Mouse (Mus musculus): ENCODE data around the gene Nmrk1.
A peak's percentile ranks its signal among the peaks of the same experiment; 100 is the strongest.

Gene Nmrk1

DNA sequence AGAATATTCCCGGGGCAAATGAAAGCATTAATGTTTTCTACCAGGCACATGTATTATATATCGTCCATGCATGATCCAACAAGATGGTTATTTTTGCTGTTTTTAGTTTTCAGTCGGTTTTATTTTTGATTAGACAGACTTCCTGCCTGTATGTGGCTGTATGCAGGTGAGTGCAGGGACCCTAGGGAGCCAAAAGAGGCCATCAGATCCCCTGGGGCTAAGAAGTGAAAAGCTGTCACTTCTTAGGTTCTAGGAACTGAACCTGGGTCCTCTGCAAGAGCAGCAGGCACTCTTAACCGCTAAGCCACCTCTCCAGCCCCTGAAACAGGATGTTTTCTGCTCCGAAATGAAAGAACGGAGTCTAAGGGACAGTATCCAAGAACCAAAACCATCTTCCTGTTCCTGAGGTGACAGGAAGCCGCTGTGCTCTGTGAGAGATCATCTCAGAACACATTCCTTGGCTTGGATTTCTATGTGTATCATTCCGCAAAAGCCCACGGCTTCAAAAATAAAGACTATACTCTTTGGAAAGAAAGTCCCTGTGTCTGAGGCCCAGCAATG lies 16.0 kb upstream of the Nmrk1 start:
- DNase-seq (ENCODE audit: low read depth): peak; percentile 22

DNA sequence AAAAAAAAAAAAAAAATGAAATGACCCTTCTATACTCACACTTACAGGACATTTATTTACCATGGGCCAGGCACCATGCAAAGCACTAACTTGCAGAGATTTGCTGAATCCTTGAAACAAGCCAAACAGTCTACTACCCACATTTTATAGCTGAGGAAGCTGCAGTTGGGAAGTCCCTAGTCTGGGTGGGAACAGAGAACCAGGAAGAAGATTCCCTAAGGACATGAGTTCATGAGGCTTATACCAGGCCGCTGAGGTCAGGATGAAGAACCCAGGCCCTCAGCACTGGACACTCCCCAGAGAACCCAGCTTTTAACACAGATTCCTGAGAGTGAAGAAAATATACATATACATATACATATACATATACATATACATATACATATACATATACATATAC lies 14.2 kb upstream of the Nmrk1 start:
- DNase-seq (ENCODE audit: low read depth): no peak

DNA sequence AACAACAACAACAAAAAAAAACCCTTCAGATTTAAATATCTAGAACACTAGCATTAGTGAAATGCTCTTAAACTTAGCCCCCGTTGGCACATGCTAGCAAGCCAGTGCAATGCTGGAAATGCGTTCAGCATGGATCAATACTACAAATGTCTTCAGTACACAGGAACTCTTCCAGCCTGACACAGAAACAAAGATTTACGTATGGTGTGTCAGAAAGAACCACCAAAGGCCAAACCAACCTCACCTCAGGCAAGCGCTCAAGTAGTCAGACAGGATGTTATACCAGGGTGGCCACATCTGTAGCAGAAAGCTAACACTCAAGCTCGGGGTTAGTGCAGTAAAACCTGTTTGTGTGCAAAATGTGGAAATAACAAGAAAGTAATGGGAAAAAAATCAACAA lies 12.7 kb upstream of the Nmrk1 start:
- DNase-seq (ENCODE audit: low read depth): peak; percentile 82

DNA sequence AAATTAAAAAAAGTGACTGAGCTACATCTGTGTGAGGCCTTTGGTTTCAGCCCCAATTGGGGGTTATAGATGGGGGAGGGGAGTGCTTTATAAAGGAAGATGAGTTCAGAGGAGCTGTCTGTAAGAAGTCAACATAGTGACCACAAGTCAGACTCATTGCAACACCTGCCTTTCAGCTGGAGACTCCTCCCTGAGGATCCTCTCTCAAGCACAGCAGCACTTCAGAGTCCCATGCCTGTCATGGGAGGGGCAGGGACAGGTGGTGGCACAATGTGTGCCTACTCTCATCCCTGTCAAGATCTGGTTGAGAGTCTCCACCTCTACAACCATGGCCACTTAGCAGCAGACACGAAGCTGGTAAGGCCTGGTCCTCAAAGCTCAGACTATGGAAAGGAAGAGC lies 12.1 kb upstream of the Nmrk1 start:
- DNase-seq (ENCODE audit: low read depth): peak; percentile 65

DNA sequence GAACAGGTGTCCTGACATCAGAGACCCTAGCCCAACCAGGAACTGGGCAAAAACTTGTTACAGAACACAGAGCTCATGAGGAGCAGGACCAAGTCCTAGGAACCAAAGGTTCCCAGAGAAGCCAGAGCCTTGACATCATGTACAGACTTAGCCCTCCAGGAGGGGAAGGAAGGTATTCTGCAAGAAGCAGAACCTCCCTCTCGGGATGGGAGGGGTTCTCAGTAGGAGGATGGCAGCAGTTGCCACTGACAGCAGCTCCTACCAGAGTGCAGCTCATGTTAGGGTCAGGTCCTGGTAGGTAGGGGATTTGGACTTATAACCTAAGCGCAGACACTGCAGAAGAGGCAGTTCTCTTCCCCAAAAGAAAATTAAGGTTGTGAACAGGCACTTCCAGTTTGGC lies 7.9 kb upstream of the Nmrk1 start:
- DNase-seq (ENCODE audit: low read depth): no peak

DNA sequence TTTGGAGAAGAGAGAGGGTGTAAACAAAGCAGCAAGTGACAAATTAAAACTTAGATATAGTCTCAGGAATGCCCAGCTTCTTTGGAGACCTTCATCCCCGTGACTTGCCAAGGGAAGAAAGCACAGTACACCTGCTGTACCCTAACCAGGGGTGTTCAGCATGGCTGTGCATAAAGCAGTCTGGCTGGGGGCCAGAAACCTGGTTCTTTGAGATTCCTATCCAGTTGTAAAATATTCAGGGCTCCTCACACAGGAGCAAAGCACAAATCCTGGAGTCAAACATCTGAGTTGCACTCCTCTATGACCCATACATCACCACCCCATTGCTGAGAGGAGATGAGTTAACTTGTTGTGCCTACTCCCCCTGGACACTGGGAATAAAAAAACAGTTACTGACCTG lies 2.2 kb upstream of the Nmrk1 start:
- DNase-seq (ENCODE audit: low read depth): no peak

DNA sequence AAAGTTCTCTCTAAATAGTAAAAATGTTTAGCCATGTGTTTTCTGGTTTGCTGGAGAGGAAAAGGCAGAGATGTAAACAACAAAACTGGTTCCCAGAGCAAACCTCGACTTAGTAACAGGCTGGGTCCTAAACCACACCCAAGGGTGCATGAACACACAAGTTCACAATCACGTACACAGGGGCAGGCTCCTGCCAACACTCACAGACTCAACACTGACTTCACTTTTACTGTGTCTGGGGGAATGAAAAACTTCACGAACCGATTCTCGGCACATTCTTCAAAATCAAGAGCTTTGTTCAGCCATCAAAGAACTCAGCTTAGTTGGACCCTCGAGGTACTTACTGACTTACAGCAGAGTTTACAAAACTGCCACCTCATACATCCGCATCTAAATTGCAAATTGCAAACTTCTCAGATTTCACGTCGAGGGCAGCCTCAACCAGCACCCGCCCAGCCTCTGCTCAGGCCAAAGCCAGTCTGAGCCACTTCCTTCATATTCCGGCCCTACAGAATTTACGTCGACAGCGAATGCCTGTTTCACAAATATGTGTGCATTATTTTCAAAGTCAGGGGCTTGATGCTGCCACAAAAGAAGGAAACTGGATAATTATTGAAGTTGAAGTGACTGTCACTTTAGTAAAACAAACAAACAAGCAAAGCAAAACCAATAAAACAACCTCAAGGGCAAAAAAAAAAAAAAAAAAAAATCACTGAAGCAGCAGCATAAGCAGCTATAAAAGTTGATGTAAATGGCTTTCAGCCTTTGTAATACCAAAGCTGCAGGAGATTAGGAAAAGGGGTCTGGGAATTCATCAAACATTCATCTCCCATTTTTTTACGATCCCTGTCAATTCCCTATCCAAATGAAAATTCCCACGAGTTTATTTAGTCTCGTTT lies 1.3 kb upstream of the Nmrk1 start:
- DNase-seq (ENCODE audit: low read depth): peak; percentile 60

DNA sequence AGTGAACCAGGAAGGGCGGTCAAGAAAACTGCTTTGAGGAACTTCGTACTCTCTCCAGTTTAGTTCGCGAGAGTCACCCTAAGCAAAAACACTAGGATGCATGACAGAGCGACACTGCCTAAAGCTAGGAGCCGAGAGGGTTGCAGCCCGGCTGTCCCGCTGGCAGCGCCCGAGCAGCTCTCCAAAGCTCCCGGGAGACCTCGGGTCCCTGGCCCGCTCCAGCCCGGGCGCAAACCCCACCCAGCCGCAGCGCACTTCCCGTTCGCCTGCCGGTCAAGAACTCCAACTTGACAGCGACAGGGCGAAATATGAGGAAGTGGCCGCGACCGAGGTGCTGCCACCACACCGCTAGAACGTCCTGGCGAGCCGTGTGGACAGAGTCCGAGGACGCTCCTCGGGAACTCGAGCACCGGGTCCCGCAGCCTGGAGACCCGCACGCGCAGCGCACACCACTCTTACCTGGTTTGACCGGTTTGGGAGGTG lies 548 bp upstream of the Nmrk1 start:
- DNase-seq (ENCODE audit: low read depth): peak; percentile 59

DNA sequence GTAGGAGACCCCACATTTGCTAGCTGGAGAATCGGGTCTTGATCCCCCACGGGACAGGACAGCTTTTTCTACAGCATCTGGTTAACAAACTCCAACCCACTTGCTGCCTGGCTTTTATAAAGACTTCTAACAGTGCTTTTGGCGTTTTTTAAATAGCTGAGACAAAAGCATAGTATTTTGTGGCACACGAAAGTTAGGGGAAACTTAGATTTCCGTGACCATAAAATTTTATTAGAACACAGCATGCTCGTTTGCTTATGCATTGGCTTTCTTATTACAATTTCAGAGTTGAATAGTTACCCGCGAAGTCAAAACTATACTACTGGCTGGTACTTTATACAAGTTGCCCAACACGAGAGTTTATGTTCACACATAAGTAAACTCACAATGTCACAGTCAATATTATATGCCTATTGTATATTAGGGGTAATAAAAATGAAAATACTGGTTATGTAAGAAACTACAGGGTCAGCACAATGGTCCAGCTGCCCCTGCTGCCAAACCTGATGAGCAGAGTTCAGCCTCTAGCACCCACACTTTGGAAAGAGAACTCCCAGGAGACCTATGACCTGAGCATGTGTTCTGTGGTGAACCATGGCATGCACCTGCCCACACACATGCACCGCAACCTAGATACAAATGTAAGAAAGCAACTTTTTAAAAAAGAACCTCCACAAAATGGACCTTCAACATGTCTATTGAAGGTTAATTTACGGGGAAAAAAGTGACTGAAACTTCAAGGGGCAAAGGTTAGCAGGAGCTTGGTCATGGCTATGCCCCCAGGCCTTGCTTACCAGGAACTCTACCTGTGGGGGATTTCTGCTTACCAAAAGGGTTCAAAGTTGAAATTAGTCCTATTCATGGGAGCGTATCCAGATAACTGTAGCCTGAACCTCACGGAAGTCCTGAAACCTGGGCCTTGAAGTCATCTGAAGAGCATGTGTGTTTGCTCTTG lies 758 bp downstream of the Nmrk1 start:
- DNase-seq (ENCODE audit: low read depth): no peak

DNA sequence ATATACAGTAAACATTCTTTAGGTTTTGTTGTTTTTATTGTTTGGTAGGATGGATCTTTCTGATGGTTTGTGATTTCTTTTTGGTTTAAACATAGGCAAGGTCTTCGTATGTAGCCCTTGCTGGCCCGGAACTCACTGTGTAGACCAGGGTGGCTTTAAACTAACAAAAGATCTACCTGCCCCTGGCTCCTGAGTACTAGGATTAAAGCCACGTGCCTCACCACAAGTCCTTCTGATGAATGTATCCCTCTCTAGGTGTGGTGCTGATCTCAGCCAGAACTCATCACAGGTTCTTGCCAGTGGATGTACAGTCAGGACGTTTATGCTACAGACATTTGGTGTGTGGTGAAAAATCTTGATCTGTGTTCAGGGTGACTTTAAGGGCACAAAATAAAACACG lies 6.2 kb downstream of the Nmrk1 start:
- DNase-seq (ENCODE audit: low read depth): no peak

DNA sequence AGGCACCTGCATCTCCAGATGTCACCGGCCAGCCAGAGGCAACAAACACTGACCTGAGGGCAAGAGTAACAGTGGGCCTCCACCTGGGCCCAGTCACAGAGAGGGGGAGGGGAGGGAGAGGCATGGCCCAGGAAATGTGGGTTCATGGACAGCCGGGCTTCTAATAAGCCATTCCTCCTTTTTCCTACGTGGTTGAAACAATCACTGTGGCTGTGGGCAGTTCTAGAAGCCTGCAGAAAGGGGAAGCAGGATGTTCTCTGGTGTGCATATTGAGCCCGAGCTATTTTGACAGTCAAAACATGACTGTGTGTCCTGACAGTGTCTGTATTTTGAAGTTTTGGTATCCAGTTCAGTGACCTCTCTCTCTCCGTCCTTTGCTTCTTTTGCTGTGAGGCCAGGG lies 7.2 kb downstream of the Nmrk1 start:
- DNase-seq (ENCODE audit: low read depth): no peak

DNA sequence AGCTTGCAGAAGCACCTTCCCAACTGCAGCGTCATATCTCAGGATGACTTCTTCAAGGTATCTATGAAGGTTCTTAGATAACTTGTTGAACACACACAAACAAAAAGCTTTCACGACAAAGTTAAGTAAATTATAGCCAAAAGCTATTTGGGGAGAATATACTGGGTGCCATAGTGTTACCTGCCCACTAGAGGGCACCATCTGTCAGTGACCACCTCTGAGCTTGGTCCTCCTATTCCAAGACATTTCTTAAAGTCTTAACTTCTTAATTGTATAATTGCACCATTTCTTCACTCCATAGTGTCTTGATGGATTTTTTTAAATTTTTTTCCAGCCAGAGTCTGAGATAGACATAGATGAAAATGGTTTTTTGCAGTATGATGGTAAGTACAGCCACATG lies 7.8 kb downstream of the Nmrk1 start:
- peak; percentile 63 for DNase-seq (ENCODE audit: low read depth)

DNA sequence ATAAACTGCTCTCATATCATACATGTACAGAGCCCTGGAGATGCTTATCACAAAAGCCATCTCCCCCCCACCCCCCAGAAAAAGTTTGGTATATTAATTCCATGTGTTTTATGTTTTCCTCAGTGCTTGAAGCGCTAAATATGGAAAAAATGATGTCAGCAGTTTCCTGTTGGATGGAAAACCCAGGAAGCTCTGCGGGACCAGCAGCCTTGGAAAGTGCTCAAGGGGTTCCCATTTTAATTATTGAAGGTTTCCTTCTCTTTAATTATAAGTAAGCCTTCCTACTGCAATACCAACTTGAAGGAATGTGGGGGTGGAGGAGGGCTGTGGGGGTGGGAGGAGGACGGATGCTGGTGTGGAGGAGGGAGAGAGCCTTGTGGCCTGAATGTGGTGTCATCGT lies 9.3 kb downstream of the Nmrk1 start:
- DNase-seq (ENCODE audit: low read depth): no peak

DNA sequence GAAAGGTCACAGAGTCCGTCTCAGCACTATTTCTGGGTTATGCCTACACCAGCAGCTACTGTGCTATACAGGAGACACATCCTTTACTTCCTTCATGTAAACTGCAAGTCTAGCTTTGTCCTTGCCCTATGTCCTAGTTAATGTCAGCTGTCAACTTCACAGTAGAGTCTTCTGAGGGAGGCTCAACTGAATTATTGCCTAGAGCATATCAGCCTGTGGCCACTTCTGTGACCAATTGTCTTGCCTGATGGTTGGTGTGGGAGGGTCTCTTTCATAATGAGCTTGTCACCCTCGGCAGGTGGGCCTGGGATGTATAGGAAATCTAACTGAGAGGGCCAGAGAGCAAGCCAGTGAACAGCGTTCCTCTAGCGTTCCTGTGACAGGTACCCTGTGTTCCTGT lies 11.7 kb downstream of the Nmrk1 start:
- DNase-seq (ENCODE audit: low read depth): no peak

DNA sequence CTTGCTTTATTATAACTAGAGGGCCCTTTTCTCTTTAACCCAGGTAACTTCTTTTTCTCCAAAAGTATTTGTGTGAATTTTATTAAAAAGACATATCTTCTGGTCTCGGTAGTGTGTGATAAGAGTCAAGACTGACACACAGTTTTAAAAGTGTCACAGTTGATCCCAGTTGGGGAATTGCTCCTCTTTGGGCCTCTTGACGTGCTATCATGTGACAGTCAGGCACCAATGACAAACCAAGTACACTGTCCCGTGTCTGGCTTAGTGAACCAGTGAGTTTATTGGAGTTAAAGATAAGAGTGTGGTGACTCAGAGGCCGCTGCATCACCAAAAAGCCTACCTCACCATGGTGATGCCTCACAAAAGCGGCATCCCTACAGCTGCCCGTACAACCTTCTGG lies 12.3 kb downstream of the Nmrk1 start:
- no peak for DNase-seq (ENCODE audit: low read depth)

DNA sequence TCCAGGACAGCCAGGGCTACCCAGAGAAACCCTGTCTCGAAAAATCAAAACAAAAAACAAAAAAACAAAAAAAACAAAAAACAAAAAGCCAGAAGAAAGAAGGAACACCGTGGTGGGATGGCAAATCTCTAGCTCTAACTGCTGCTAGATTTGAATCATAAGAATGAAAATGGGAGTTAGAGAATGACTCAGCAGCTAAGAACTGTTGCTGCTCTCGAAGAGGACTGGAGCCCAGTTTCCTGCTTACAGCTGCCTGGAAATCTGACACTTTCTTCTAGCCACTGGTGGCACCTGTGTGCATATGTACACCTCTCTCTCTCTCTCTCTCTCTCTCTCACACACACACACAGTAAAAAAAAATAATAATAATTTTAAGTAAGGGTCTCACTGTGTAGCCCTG lies 14.6 kb downstream of the Nmrk1 start:
- peak; percentile 63 for DNase-seq (ENCODE audit: low read depth)

DNA sequence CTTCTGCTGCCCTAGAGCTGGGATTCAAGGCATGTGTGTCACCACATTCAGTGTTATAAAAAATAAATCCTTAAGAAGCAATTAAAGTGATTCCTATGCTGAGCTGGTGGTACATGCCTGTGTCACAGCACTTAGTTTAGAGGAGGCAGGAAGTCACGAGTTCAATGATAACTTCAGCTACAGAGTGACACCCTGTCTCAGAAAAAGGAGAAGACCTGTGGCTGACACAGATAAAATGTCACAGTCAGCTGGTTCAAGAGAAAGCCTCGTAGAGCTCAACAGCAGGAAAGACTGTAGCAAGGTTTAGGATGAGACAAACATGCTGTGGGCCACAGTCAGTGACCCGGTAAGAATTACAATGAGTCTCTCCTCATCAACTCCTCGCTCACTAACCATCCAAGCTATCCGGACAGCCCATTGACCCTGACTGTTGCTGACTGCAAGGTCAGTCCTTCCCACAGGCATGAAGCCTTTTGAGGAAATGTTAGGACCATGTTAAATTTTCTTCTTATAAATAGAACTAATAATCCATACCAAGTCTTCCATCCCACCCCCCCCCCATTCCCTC lies 15.2 kb downstream of the Nmrk1 start:
- DNase-seq (ENCODE audit: low read depth): peak; percentile 65

DNA sequence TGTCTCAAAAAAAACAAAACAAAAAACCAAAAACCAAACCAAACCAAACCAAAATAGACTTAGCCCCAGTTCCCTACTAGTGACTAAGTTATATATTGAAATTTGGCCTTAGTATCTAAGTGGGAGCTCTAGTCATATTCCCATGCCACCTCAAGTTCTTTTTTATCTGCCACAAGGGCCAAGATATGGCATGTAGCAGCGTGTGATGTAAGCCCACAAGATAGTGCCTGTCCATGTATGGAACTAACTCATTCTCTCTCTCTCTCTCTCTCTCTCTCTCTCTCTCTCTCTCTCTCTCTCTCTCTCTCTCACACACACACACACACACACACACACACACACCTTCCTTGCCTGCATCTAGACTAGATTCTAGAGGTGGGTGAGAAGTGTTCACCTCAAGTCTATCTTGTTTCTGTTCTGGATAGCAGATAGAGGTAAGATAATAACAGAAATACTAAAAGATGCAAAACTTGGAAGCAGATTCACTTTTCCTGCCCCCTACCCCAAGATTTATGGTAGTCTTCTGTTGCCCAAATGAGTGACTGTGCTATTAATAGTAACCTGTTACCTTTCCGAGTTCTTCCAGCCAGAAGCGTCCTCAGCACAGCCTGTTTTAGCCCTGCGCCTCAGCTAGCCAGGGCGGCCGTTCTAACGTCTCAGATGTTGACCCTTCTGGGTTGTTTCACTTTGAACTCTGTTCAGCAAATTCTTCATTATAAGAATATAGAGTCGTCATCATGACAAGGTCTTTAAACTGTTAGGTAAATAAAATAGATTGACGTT lies 16.2 kb downstream of the Nmrk1 start:
- DNase-seq (ENCODE audit: low read depth): no peak

DNA sequence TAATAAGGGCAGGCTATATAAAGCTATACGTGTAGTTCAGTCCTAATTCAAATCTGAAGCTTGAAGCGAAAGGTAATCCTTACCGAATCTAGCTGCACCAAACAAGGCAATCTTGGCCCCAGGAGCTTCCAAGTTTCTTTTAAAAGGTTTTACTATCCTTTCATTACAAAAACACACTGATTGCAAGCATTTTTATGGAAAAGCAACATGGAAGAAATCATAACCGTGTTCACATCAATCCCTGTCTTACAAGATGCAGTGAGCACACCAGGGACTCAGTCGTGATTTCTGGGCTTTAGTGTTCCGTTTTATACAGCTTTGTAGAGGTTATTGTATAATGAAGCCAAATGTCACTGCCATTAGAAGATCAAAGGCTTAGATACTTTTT lies 16.8 kb downstream of the Nmrk1 start:
- DNase-seq (ENCODE audit: low read depth): no peak

DNA sequence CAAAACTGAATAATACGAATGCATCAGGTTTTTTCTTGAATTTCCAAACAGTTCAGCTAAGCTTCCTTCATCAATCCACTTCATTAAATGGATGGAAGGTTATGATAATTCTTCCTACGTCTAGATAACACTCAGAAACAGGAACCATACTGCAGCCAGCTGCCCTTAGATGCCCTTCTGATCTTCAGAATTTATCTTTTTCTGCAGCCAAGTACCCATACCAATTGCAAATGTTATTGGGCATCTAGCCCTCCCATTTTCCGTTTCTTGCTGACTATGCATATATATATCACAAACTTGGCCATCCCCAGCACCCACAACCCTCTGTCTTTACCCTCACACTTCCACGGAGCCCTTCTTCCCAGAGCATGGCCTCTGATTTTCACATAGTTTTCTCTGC lies 18.2 kb downstream of the Nmrk1 start:
- DNase-seq (ENCODE audit: low read depth): no peak

DNA sequence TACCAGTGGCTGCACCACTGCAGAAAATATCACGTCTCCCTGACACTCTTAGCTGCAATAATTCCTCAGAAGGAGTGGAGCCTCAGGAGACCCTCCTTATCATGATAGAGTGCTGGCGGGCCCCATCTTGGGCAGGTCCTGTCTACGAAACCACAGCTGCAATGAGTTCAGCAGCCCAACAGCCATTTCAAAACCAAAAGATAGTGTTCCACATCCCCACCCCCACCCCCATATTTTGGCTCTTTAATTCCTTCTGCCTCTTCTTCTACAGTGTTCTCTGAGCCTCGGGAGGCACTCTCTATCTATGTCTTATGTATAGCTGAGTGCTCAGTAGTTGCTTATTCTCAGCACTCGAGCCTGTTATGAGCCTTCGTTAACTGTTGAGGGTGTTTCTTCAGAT lies 18.7 kb downstream of the Nmrk1 start:
- no peak for DNase-seq (ENCODE audit: low read depth)

DNA sequence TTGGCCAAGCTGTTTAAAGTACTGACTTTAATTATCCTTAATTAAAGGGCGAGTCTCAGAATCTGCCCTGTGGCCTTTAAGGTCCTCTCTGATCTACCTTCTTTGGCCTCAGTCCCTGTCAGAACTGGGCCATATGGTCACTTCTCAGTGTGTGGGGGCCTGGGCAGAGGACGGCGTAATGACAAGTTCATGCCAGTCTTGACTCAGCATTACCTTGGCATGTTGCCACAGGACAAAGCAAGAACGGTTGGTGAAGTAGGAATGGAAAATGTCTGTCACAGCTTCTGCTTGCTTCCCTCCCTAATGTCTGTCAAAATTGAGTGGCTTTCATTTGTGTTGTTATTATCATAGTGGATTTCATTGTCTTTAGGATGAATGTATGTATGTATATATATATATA lies 20.8 kb downstream of the Nmrk1 start:
- no peak for DNase-seq (ENCODE audit: low read depth)

Measured in induced T-regulatory cell, adult 2 months (primary cell).